Mouse (Mus musculus) midbrain, embryonic 15.5 days (tissue): ENCODE measurements around the gene Cdk14. TPM values are rescaled to one million over a fixed set of nuclear protein-coding genes. Genes with fewer than 3 reads are reported as not detected.

Experiments used
- ATAC-seq: fragments of 200-750 bp; cut with Nextera tagmentation; replicated peaks from 2 replicates; pipeline ENCODE4 v1.8.0; 2017; ENCODE audit warnings: moderate TSS enrichment
- H3K27ac ChIP-seq: fragments of 300-500 bp; sonication (generic); 2 replicates; pipeline ENCODE4 v1.5.1; 2015; ENCODE audit warnings: mild to moderate bottlenecking, inconsistent platforms
- H3K27me3 ChIP-seq: fragments of 300-500 bp; sonication (generic); replicated peaks from 2 replicates; pipeline ENCODE4 v1.6.1; 2015; ENCODE audit warnings: inconsistent platforms
- H3K36me3 ChIP-seq: fragments of 300-500 bp; sonication (generic); replicated peaks from 2 replicates; pipeline ENCODE4 v1.6.1; 2015; ENCODE audit warnings: inconsistent platforms
- H3K4me1 ChIP-seq: fragments of 300-500 bp; sonication (generic); 2 replicates; pipeline ENCODE4 v1.6.1; 2015; ENCODE audit warnings: inconsistent platforms
- H3K4me2 ChIP-seq: fragments of 300-500 bp; sonication (generic); 2 replicates; pipeline ENCODE4 v1.6.1; 2015; ENCODE audit warnings: inconsistent platforms, mild to moderate bottlenecking, moderate library complexity
- H3K4me3 ChIP-seq: fragments of 300-500 bp; sonication (generic); 2 replicates; pipeline ENCODE4 v1.5.1; 2015; ENCODE audit warnings: mild to moderate bottlenecking, inconsistent platforms
- H3K9ac ChIP-seq: fragments of 300-500 bp; sonication (generic); 2 replicates; pipeline ENCODE4 v1.6.1; 2015; ENCODE audit warnings: mild to moderate bottlenecking, inconsistent platforms
- H3K9me3 ChIP-seq: fragments of 300-500 bp; sonication (generic); 2 replicates; pipeline ENCODE4 v1.6.1; 2016; ENCODE audit warnings: inconsistent platforms
- WGBS: fragments of 180-500 bp; shearing (Covaris S2); methylation state at CpG from one replicate; pipeline ENCODE4 v1.1.7; 2015; ENCODE audit warnings: mixed read lengths; 5-methylcytosine and 5-hydroxymethylcytosine counted together
- polyA plus RNA-seq: library from polyadenylated mRNA; unstranded; fragments of >200 nt; fragmentation: Nextera tagmentation; extraction: Ambion mirVana; gene quantifications from 2 replicates; pipeline ENCODE4 v1.2.1, GENCODE M21; 2015

Gene Cdk14
- polyA plus RNA-seq, 1 experiment from 2014 or later, result 40.9 TPM

- ATAC-seq, result peak; percentile 96
- no peaks in the 10 kb centered on the region for H3K36me3 ChIP-seq
- no peaks in the 10 kb centered on the region for H3K9me3 ChIP-seq
- peak overlapping the region; percentile 92 for H3K27ac ChIP-seq
- peaks cover 28% of the 10 kb centered on the region for H3K4me1 ChIP-seq
- peak overlapping the region; percentile 69 for H3K4me2 ChIP-seq
- WGBS, result under 1% methylated on average over 79 of the region's 128 CpGs
- peak overlapping the region; percentile 86 for H3K9ac ChIP-seq
- peak overlapping the region; percentile 67 for H3K4me3 ChIP-seq
- no peaks in the 10 kb centered on the region for H3K27me3 ChIP-seq
Measured at GRCm38 (mm10) chr5:5379870-5380730, 40.0 kb downstream of the Cdk14 start.

- no peak for ATAC-seq
- Histone ChIP-seq H3K9me3 (no peaks in the 10 kb centered on the region), H3K4me3 (peak overlapping the region; percentile 67), H3K27me3 (no peaks in the 10 kb centered on the region), H3K9ac (peak overlapping the region; percentile 86), H3K4me2 (peak overlapping the region; percentile 69), H3K36me3 (no peaks in the 10 kb centered on the region), H3K27ac (peak overlapping the region; percentile 92), H3K4me1 (peaks cover 28% of the 10 kb centered on the region)
- WGBS, result under 1% methylated on average over 14 of the region's 14 CpGs
Measured at GRCm38 (mm10) chr5:5379501-5379869, 40.6 kb downstream of the Cdk14 start.

GRCm38 (mm10) chr5:5374393-5374792, 45.7 kb downstream of the Cdk14 start:
- no peak overlapping the region for H3K4me2 ChIP-seq
- H3K9ac ChIP-seq, result no peak overlapping the region
- no peaks in the 10 kb centered on the region for H3K36me3 ChIP-seq
- H3K9me3 ChIP-seq, result no peaks in the 10 kb centered on the region
- H3K4me3 ChIP-seq, result no peak overlapping the region
- H3K27ac ChIP-seq, result no peak overlapping the region
- WGBS, result 93% methylated on average over 1 of the region's 1 CpGs
- H3K4me1 ChIP-seq, result peaks cover 27% of the 10 kb centered on the region
- no peaks in the 10 kb centered on the region for H3K27me3 ChIP-seq
- no peak for ATAC-seq

- H3K4me1 ChIP-seq, result peaks cover 20% of the 10 kb centered on the region
- 35% methylated on average over 7 of the region's 7 CpGs for WGBS
- no peak overlapping the region for H3K4me2 ChIP-seq
- no peaks in the 10 kb centered on the region for H3K9me3 ChIP-seq
- H3K4me3 ChIP-seq, result no peak overlapping the region
- H3K9ac ChIP-seq, result no peak overlapping the region
- 0 out of 2 replicates have a peak overlapping the region, but pooled peaks have one; percentile 45 for H3K27ac ChIP-seq
- H3K36me3 ChIP-seq, result no peaks in the 10 kb centered on the region
- H3K27me3 ChIP-seq, result no peaks in the 10 kb centered on the region
- ATAC-seq, result no peak
Measured at GRCm38 (mm10) chr5:5373541-5373940, 46.6 kb downstream of the Cdk14 start.

- ATAC-seq, result no peak
- Histone ChIP-seq H3K9me3 (no peaks in the 10 kb centered on the region), H3K4me1 (peaks cover 14% of the 10 kb centered on the region), H3K9ac (no peak overlapping the region), H3K4me3 (no peak overlapping the region), H3K36me3 (no peaks in the 10 kb centered on the region), H3K27ac (no peak overlapping the region), H3K27me3 (no peaks in the 10 kb centered on the region), H3K4me2 (no peak overlapping the region)
- 45% methylated on average over 5 of the region's 5 CpGs for WGBS
Measured at GRCm38 (mm10) chr5:5372936-5373335, 47.2 kb downstream of the Cdk14 start.

GRCm38 (mm10) chr5:5372354-5372753, 47.8 kb downstream of the Cdk14 start:
- Histone ChIP-seq H3K9me3 (no peaks in the 10 kb centered on the region), H3K9ac (no peak overlapping the region), H3K4me2 (no peak overlapping the region), H3K36me3 (no peaks in the 10 kb centered on the region), H3K4me1 (peaks cover 9% of the 10 kb centered on the region), H3K27me3 (no peaks in the 10 kb centered on the region), H3K4me3 (no peak overlapping the region), H3K27ac (no peak overlapping the region)
- 78% methylated on average over 3 of the region's 3 CpGs for WGBS
- no peak for ATAC-seq

GRCm38 (mm10) chr5:5370322-5371082, 49.6 kb downstream of the Cdk14 start:
- H3K4me3 ChIP-seq, result no peak overlapping the region
- no peaks in the 10 kb centered on the region for H3K9me3 ChIP-seq
- H3K4me2 ChIP-seq, result no peak overlapping the region
- peaks cover 9% of the 10 kb centered on the region for H3K4me1 ChIP-seq
- no peak for ATAC-seq
- WGBS, result 88% methylated on average over 4 of the region's 4 CpGs
- no peak overlapping the region for H3K27ac ChIP-seq
- no peaks in the 10 kb centered on the region for H3K27me3 ChIP-seq
- H3K36me3 ChIP-seq, result no peaks in the 10 kb centered on the region
- no peak overlapping the region for H3K9ac ChIP-seq

GRCm38 (mm10) chr5:5368389-5369164, 51.5 kb downstream of the Cdk14 start:
- Histone ChIP-seq H3K9me3 (no peaks in the 10 kb centered on the region), H3K4me2 (no peak overlapping the region), H3K27ac (no peak overlapping the region), H3K4me1 (peaks cover 7% of the 10 kb centered on the region), H3K36me3 (no peaks in the 10 kb centered on the region), H3K4me3 (no peak overlapping the region), H3K9ac (no peak overlapping the region), H3K27me3 (no peaks in the 10 kb centered on the region)
- peak; percentile 46 for ATAC-seq
- 70% methylated on average over 14 of the region's 14 CpGs for WGBS

GRCm38 (mm10) chr5:5367550-5367949, 52.6 kb downstream of the Cdk14 start:
- Histone ChIP-seq H3K9me3 (no peaks in the 10 kb centered on the region), H3K9ac (no peak overlapping the region), H3K4me3 (no peak overlapping the region), H3K36me3 (no peaks in the 10 kb centered on the region), H3K27ac (no peak overlapping the region), H3K4me1 (0 out of 2 replicates have a peak, but pooled peaks cover 1% of the 10 kb centered on the region), H3K27me3 (no peaks in the 10 kb centered on the region), H3K4me2 (no peak overlapping the region)
- no peak for ATAC-seq
- 86% methylated on average over 8 of the region's 8 CpGs for WGBS

- no peak for ATAC-seq
- Histone ChIP-seq H3K36me3 (no peaks in the 10 kb centered on the region), H3K4me2 (no peak overlapping the region), H3K4me3 (no peak overlapping the region), H3K9ac (no peak overlapping the region), H3K9me3 (no peaks in the 10 kb centered on the region), H3K4me1 (0 out of 2 replicates have a peak, but pooled peaks cover 5% of the 10 kb centered on the region), H3K27me3 (no peaks in the 10 kb centered on the region), H3K27ac (no peak overlapping the region)
- 85% methylated on average over 14 of the region's 14 CpGs for WGBS
Measured at GRCm38 (mm10) chr5:5365285-5366076, 54.6 kb downstream of the Cdk14 start.

GRCm38 (mm10) chr5:5361684-5362083, 58.4 kb downstream of the Cdk14 start:
- H3K27ac ChIP-seq, result no peak overlapping the region
- WGBS, result 96% methylated on average over 3 of the region's 3 CpGs

More at GRCm38 (mm10) chr5:5361684-5362083, 58.4 kb downstream of the Cdk14 start:
- no peak for ATAC-seq
- H3K9me3 ChIP-seq, result no peaks in the 10 kb centered on the region
- no peak overlapping the region for H3K4me3 ChIP-seq
- no peak overlapping the region for H3K4me2 ChIP-seq
- no peaks in the 10 kb centered on the region for H3K27me3 ChIP-seq
- H3K36me3 ChIP-seq, result no peaks in the 10 kb centered on the region
- no peak overlapping the region for H3K9ac ChIP-seq
- H3K4me1 ChIP-seq, result 0 out of 2 replicates have a peak, but pooled peaks cover 5% of the 10 kb centered on the region
